Mouse (Mus musculus) left cerebral cortex, adult 11 months (tissue): Measurements from ENCODE around the gene Olfr803.

Source experiments
- DNase-seq: peaks from one replicate; pipeline ENCODE4 v3.0.0; 2022; ENCODE audit warnings: low spot score

The Olfr803 gene

DNA sequence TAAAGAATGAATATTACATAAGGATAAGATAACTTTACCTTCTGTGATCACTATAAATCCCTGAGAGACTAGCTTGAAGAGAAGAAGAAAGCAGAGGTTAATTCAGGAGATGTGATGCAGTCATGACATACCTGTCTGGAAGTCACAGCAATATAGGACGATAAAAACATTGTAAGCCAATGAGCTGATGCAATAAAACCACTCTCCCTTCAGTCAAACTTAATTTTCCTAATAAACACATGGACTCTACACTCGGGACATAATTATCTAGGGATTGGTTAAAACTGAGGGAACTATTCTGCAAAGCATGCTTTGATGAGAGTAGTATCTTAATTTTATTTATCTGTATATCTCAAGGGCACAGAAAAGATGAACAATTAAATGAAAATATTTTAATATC is at the start of gene Olfr803:
TSS of gene Olfr803 (minus strand) at position 101 of the 400 bp plus-strand sequence.
- no peak for DNase-seq

DNA sequence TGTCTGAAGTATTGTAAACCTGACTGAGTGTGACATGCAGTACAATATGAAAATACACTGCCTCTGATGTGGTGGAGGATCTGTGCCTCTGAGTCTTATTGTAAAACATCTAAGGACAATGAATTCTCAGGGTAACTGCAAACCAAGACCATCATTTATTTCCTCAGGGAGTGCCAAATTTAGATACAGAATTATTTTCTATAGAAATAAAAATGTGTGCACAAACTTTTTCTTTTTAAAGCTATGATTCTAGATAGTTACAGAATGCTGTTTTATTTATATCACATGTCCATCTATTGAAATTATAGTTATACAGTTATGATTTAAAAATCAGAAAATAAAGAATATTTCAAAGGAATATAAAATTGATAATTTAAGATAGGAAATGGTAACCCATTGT is 47.7 kb upstream of the Olfr803 start, which contains the start of gene Olfr806:
TSS of gene Olfr806 (minus strand) at position 101 of the 400 bp plus-strand sequence.
- DNase-seq, result no peak

DNA sequence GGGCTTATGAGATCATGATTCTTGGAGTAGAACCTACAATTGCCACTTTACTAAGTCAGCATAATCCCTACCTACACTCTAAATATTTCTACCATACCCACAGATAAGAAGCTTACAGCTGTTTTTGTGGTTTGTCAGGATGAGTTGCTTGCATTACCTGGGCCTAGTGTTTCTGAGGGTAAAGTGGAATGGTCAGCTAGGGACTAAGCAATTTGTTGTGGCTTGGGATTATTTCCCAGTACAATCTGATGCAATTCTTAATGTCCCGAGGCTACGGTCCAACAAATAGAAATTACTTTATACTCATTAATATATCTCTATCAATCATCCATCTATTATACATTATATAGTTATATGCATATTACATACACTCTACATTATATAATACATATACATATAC is 35.2 kb upstream of the Olfr803 start, which contains the start of gene Olfr805:
TSS of gene Olfr805 (minus strand) at position 101 of the 400 bp plus-strand sequence.
- DNase-seq, result no peak

DNA sequence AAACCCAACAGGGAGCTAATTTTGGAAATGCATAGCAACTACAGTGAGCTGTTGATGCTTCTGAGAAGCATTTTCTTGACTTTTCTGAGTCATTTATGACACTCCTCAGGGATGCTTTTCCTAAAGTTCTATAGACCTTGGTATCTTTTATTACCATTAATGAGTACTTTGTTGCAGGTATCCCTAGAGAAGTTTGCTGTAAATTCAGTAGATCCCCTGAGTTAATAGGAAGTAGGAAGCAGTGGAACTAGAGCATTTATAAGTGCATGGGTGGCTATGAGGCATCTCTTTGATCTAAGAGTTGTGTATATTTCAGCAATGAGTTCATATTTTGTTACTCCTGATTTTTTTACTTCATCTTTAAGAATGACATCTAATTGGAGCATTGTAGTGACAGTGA is 8.8 kb upstream of the Olfr803 start, which contains the start of gene Olfr804:
TSS of gene Olfr804 (plus strand) at position 301 of the 400 bp plus-strand sequence.
- DNase-seq, result no peak

DNA sequence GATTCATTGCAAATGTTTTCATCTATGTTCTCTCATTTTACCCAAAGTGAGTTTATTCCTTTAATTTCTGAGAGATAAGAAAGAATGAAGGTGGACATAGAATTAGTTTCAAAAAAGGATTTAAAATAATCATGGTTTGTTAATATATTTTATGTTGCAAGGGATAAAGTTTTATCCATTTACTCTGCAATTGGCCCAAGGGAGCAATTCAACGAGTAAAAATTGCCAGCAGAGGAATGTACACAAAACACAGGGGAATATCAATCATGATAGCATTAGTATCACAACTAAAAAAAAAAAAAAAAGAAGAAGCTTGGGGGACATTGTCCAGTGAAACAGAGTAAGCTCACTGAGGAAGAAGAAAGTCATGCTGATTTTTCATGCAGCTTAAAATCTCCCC is 6.0 kb downstream of the Olfr803 start, which contains the start of gene Olfr802:
TSS of gene Olfr802 (minus strand) at position 101 of the 400 bp plus-strand sequence.
- DNase-seq, result no peak

DNA sequence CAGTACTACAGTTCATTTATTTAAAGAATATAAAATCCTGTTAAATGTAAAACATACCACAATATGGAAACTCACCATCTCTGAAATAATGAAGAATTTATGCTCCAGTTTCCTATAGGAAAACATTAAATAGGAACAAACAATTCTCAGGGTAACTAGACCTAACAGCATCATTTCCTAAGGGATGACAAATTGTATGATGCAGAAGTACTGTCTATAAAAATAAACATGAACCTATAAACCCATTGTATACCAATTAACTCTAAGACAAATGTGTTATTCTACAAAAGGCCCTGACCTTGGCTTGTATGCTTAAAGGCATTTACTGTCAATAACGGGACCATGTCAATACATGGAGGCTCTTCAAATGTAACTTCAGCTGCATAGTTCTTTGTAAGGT is 20.3 kb downstream of the Olfr803 start, which contains the start of gene Olfr801:
TSS of gene Olfr801 (minus strand) at position 101 of the 400 bp plus-strand sequence.
- DNase-seq, result no peak

DNA sequence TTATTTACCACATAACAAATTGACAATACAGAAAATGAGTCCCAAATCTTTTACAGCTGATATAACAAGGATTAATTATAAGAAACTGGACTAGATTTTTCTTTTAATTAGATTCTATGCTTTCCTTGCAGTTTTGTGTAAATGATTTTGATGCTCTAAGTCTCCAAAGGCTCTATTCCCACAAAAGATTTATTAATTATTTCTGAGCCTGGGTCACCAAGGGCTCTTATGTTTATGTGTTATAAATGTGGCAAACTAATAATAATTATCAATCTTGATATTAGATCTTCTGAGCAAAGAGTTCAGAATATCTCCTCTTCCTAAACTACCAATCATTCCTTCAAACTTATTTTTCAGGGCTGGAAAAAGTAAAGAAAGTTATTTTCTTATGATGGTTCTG is 36.7 kb downstream of the Olfr803 start, which contains the start of gene Olfr800:
TSS of gene Olfr800 (plus strand) at position 301 of the 400 bp plus-strand sequence.
- DNase-seq, result no peak

DNA sequence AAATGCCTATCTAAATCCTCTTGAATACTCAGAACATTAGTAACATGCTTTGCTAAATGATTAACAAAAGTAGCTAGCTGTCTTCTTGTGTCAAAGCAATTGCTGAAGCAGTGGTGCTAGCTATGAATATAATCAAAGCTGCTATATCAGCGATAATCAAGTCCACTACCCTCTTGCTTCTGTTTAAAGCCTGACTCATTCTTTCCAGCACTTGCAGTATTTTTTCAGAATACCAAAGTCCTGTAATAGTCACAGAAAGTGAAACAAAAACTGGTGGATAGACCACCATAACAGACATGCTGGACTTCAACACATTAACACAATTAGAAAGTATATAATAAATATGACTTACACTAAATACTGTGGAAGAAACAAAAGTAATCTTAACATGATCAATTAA is 42.3 kb downstream of the Olfr803 start:
- no peak for DNase-seq
